Mouse (Mus musculus) cerebellum, adult 9-11 months (tissue): ENCODE measurements around the gene Tex9.
"Not testable (repeated sequence)": the region's sequence is repeated elsewhere in the genome, so short reads cannot be mapped to it uniquely, and the experiment has no call there.

Experiments
- DNase-seq: peaks from one replicate; pipeline ENCODE4 v3.0.0; 2022

Tex9 gene

DNA sequence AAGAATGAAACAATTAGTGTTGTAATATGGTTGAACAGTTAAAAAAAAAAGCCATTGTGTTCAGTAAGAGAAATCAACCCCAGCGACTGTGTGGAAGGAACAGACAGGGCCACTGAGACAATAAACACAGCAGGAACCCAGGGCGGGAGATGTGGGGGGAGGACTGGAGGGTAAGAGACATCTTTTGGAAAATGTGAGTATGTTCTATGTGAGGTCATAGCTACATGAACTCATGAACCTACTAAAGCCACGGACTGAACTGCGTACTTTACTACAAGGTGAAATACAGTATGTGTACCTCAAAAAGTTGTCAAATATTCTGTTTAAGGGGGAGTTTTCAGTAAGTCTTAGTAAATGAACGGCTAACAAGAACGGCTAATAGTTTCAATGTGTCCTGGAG lies 14.7 kb downstream of the Tex9 start:
- no peak for DNase-seq

DNA sequence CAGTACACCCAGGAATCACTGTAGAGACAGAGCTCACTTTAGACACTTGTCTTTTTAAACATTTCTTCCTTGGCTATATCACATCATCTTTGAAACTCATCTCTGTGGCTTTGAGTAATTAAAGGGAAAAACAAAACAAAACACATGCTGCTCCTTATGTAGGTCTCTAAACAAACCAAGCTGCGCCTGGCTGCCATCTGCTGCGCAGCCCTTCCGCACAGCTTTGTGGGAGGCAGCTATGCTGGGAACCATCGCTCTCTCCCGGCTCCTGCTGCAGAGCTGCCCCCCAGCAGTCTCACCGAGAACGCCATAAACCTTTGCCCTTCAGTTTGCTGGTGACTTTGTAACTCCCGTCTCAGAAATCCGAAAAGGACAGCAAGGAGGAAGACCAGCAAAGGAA lies 16.5 kb downstream of the Tex9 start:
- DNase-seq: no peak

DNA sequence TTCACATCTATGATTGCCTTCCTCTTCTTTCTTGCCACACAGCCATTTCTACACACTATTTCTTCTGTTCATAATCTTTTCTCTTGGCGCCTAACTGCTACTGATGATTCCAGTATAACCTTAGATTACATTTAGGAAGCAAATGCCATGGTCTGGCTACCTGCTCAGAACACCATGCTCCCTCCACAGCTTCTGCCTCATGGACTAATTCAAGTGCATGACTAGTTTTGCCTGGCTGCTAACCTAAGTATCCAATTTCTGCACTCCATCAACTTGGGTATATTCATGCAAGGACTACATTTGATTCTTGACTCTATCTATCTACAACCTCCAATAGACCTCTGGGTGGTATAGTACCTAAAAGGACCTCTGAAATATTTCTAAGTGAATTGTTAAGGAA lies 22.2 kb downstream of the Tex9 start:
- no peak for DNase-seq

DNA sequence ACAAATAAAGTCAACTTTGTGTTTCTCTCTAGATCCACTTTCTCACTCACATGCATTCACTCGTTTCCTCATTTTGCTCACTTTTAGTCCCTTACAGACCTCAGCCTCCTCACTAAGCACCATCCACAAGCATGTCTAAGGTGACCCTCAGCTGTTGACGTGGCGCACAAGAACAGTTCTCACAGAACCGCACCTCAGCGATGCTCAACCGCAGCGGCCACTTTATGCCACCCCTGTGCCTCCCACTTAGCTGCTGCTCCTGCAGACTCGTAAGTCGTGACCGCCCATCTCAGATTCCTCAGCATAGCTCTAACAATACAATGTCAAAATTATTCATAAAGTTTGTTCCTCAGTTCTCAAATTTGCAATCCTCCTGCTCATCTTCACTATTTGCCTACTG lies 23.4 kb downstream of the Tex9 start:
- no peak for DNase-seq

DNA sequence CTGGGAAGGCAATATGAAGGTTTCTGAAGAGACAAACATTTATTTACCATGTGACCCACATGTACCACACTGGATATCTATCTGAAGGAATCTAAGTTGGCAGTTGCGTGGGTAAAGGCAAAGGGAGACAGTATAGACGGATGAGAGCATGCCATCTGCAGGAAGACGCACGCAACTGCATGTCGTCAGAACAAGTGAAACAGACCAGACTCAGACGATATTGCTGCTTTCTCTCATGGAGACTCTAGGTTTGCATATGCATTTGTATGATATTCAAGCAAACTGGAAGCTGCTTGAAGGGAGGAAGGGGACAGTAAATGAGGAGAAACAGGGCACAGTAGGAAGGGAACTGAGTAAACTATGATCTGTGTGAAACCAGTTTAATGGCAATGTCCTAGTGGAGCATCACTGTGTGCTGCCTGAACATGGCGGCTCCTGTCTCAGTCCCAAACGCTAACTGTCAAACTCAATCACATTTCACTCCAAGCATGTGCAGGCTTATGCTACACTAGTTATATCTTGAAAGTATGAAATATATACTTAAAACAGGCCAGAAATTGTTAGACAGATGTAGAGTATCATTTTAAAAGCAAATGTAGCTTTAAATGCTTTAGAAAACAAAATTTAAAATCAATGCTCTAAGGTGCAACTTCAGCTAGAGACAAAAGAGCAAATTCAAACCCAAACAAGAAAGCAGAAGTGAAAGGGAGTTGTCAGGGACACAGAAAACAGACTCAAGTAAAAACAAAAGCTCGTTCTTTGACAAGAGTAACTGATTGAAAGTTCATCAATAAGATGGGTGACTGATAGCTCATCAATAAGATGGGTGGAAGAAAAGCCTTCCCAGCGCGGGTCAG lies 24.2 kb downstream of the Tex9 start:
- DNase-seq: no peak

DNA sequence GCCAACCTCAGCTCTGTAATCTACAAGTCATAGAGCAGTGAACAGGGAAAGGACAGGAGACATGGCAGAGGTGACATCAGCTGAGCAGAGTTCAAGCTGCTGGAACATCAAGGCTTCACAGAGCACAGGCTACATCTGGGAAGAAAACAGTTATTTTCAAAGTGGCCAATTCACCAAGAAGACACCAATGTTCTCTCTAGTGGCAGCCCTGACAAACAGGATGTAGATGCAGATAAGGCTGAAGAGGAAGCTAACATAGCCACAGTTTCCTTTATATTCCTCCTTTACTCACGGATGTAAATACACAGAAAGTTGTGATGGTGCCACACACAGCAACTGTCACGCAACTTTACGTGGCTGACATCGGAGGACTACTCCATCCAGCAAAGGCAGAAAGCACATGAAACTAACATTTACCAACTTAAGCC lies 26.2 kb downstream of the Tex9 start:
- DNase-seq: no peak

DNA sequence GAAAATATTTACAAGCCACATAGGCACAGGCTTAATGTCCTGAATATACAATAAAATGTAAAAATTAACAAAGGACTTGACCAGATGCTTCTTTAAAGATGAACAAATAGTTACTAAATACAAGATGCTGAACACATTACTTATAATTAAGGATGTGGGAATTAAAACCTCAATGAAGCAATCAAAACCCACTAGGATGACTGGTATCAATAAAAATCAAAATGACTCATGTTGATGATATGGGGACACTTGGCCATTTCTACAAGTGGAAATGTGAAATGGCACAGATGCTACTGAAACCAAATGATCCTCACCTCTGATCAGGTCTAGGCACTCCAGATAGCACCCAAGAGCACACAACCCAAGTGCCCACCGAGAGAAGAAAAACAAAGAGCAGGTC lies 27.2 kb downstream of the Tex9 start:
- DNase-seq: no peak

DNA sequence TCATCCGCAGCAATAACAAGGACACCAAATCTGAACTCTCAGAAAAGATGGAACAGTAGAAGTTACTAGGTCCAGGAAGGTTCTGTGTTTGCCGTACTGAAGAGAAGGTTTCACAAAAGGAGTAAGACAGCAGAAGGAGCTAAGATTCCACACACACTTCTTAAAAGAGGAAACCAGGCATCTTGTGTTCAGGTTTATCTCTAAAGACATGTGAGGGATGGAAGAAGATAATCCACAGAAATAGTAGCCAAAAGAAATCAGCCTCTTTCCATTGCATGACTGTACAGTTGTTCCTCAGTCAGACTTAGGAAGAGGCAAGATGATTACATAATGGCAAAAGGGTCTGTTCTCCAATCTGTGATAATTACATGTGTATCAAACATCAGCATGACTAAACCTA lies 29.6 kb downstream of the Tex9 start:
- DNase-seq: no peak

DNA sequence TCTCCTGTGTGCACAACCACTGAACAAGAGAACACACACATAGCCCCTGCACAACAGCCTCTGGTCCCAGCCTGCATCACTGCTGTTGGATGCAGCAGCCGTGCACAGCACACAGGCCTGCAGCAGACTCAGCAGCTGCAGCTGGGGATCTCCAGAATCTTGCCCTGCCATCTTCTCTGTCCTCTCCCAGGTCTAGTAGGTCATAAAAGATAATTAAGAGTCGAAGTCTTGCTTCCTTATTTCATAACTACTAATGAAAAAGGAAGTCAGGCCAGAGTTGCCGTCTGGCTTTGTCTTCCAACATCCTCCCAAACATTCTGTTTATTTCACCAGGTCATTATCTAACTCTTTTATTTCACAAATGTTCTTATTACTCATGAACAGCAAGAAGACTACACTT lies 31.2 kb downstream of the Tex9 start:
- DNase-seq: no peak

DNA sequence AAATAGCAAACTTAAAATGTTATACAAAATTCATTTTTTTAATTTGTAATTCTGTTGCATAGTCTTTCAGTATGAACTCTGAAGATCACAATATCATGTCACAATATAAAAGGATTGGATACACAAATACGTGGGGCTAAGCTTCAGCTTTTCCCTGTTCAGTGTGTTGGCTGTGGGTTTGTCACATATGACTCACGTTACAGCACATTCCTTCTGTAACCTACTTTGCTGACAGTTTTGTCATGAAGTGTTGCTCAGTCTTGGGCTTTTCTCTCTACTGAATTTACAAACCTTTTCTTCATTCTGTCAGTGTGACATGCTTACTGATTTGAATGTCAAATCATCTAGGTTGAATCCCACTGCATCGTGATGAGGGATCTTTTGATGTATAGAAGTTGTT lies 32.3 kb downstream of the Tex9 start:
- DNase-seq: no peak

DNA sequence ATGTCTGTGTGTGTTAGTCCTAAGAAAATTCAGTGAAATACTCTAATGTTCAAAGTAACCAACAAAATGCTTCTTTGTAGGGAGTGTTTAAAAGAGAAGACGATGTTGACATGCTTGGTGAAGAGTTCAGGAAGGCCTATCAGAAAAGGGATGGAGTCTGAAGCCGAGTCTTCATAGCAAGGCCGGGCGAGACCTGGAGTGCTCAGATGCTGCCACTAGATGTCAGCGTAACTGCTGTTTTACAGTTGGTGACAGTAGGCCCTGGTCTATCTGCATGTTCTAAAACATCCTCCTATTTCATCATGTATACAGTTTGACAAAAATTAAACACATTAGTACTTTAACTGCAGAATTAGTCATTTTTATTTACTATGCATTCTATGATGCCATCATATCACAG lies 33.8 kb downstream of the Tex9 start:
- DNase-seq: peak; percentile 34

DNA sequence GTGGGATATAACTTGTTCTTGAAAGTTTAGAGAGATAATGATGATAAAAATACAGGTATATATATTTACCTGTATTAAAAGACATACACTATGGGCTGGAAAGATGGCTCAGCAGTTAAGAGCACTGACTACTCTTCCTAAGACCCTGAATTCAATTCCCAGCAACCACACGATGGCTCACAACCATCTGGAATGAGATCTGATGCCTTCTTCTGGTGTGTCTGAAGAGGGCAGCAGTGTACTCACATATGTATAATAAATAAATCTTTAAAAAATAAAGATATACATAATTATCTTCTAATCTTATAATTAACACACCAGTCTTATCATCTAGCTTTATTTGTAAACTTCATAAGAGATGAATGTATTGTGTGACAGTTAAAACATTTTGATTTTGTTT lies 35.6 kb downstream of the Tex9 start:
- DNase-seq: no peak

DNA sequence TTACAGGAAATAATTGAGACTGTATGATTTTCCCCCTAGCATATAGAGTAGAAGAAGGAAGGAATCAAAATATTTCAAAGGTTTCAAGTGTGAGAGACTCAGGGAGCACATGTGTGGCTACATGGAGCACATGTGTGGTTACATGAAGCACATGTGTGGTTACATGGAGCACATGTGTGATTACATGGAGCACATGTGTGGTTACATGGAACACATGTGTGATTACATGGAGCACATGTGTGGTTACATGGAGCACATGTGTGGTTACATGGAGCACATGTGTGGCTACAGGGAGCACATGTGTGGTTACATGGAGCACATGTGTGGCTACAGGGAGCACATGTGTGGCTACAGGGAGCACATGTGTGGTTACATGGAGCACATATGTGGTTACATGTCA lies 37.7 kb downstream of the Tex9 start:
- DNase-seq: not testable (repeated sequence)

DNA sequence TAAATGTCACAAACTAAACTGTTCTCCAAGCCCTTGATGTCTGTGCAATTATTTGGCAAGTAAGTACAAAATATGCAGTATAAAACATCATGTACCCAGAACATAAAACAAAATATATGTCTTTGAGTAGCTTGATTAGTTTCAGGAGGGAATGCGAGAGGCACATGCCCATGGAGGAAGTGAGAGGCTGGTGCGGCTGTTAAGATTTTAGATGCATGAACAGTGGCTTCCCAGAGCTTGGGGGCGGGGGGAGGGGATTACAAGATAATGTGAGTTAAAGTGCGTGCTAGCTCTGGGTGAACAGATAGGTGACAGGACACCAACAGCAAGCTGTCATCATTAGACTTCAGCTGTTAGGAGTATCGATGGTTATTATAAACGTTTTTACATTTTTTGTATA lies 40.9 kb downstream of the Tex9 start:
- no peak for DNase-seq

DNA sequence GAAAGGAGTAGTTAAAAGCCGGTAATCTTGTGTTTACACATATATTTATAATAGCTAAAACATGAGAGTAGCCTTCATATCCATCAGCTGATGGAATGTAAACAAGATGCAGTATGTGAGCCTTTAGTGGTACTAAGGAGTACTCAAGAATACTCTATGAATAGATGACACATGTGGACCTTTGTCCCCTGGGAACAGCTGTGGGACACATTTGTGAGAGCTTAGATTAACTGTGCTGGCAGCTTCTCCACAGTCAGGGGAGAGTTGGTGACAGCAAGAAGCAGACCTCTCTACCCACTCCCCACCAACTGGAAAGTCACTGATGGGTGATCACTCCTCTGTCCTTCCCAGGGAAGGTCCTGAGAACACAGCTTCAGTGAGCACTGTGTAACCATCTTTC lies 41.6 kb downstream of the Tex9 start:
- no peak for DNase-seq

DNA sequence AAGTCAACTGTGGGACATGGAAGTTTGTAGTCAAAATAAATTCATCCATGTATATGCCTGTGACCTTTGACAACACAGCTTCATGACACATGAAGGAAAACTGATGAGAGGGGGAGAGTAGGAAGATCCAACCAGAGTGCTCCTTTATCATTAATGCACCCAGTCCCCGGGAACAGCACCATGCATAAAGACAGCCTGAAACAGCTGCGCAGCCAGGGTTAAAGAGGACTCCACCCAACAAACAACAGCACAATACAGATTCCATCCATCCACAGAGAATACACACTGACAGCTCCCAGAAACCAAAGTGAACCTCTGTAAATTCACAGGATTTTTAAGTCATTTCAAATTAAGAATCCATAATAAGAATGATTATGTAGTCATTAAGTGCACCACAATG lies 42.2 kb downstream of the Tex9 start:
- no peak for DNase-seq

DNA sequence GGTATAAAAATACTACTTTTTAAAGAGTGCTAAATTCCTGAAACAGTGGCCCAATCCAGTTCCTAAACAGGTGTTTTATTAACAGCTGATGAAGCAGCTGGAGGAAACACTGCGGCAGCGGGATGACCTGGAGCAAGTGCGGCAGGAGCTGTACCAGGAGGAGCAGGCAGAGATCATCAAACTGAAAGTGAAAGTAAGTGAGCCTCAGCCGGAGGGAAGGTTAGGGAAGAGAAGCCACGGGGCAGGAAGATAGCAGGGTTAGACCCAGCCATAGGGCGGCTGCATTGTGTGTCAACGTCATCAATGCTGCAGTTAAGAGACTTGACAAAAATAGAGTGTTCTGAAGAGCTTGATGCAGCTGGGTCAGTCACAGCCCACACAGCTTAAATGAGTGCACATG lies 42.6 kb downstream of the Tex9 start:
- DNase-seq: no peak

DNA sequence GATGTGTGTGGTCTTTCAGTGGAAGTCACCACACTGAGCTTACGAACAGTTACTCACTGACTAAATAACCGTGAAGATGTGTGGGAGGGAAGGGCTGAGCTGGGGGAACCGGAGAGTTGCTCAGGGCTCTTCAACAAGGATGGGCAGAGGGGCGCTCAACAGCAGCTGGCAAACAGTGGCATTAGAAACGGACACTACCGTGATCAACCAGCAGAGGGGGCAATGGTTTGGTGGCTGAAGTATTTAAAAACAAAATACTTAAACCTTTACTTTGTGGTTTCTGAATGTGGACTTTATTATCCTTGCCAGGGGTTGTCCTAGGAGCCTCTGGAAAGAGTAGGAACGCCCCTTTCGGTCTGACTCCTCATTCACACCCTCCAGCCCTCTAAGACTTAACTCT lies 44.0 kb downstream of the Tex9 start:
- peak; percentile 5 for DNase-seq

DNA sequence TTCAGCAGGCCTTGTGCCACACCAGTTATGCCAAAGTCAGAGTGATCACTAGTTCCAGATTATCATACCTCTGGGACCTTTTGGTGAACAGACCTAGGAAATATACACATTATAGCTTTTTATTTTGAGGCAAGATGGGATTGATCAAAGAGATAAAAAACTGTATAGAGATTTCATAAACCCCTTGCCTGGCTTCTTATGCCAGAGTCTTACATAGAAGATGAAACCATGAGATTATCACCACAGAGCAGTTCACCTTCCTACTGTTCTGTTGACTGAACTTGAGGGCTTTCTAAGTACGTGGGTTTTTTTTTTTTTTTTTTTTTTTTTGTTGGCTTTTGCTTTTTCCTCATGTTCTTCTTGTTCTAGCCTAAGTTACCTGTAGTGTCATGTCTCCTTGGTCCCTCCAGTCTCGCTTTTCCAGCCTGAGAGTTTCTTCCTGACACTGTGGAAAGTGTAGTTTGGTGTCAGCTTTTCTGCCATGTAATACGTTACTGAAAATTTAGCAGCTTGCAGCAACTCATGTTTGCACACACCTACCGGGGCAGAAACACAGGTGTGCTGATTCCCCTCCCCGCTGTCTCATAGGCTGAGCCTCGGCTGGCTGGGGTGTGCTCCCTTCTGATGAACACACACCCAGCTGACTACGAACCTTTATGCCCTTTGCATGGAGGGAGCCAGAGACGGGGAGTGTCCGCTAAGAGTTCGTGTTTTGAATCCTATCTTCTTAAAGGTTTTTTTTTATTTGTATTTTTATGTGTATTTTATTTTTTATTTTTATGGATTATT lies 49.9 kb downstream of the Tex9 start:
- no peak for DNase-seq

DNA sequence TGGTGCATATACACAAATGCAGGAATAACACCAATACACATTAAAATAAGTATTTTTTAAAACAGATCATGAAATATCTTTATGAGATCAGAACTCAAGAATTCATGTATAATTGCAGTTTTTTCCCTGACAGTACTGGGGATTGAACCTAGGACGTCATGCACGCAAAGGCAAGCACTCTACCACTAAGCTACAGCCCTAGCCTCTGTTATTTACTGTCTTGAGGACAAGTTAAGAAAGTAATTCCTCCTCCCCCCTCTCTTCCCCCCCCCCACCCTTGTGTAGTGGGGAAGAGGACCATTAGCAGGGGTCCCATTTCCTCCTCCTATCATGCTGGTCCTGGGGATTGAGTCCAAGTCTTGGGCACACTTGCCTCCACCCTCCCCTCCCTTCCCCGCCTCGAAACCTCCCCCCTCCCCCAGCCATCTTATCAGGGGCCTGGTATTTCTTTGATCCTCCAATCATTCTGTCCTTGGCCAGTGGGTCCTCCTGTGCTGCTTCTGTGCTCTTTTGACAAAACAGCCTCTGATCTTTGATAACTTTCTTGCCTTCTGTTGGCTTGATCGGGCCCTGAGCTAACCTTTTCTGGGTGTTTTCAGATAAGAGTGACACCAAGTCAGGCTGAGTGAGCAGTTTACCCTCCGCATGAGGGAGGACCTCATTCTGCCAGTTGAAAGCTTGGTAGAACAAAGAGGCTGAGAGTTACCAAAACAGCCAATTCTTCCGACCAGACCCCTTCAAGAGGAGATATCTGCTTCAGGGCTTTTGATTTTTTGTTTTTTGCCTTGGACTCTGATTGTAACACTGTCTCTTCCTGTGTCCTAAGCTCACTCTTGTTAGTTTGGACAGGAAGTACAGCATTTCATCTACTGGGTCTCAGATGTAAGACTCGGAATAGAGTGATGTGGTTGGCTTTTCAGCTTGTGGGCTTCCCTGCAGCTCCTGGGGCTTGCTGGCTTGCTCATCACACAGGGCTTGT lies 50.8 kb downstream of the Tex9 start:
- no peak for DNase-seq

DNA sequence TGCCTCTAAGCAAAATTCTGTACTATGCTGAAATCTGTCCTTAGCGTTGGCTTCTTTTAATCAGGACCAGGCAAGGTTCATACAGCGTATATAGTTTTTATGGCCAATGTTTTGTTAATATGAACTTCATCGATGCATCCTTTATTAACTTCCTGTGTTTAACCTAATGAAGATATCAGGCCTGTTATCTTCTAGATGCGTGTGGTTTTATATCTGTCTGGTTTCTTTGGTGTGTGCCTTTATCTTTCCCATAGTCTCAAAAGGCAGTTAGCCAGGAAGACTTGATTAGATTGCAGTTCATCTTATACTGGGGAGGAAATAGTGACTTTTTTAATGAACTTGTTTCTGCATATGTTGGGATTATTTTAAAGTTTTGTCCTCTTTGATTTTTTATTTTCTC lies 51.7 kb downstream of the Tex9 start:
- no peak for DNase-seq

DNA sequence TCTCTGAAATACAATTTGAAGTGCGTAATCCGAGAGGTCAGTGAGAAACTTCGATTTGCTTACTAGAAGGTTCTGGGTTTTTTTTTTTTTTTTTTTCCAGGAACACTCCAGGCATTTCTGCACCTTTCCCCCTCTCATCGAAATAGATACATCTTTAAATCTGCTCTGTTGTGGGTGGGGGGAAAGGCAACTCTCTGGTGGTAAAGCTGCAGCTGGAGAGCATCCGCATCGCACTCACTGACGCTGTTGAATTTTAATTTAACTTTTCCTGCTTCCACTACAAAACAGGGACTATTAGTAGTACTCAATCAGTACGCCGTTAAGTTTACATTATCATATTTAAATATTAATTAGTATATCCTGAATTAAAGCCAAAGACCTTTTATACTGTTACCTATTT lies 53.3 kb downstream of the Tex9 start:
- DNase-seq: no peak
